Mouse (Mus musculus) duodenum, adult 2 months (tissue): ENCODE data around the gene Dlx3. TPM values are rescaled to one million over a fixed set of nuclear protein-coding genes. Genes with fewer than 3 reads are reported as not detected.

ENCODE experiments used
- polyA plus RNA-seq: library from polyadenylated mRNA; depleted of rRNA; stranded (reverse); fragments of >200 nt; gene quantifications from 2 replicates; pipeline ENCODE4 v1.2.3, GENCODE M21; 2012; ENCODE audit warnings: low replicate concordance; rRNA removed

Dlx3 gene
- polyA plus RNA-seq, result 0.07 and 0.18 TPM in 2 replicates

DNA sequence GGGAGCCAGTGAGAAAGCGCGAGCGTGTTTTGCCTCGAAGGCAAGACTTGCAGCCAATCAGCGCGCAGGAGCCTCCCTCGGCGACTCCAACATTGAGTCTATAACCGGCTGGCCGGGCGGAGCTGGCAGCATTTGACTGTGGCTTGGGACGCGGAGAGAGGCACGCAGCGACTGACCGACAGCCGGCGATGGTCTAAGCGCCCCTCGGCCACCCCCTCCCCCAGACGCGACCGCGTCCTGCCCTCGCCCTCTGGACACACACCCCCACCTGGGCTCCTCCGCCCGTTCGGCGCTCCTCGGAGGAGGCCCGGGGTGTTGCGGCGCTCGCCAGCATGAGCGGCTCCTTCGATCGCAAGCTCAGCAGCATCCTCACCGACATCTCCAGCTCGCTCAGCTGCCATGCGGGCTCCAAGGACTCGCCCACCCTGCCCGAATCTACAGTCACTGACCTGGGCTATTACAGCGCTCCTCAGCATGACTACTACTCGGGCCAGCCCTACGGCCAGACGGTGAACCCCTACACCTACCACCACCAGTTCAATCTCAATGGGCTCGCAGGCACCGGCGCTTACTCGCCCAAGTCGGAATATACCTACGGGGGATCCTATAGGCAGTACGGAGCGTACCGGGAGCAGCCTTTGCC is at the start of gene Dlx3:
Gene Dlx3, plus strand, starts transcription at position 130 of the 643 bp plus-strand sequence.

GRCm38 (mm10) chr11:95076536-95077111 is 43.3 kb upstream of the Dlx3 start, which contains the start of gene Itga3:
Gene Itga3 (minus strand): TSS chr11:95076801.

DNA sequence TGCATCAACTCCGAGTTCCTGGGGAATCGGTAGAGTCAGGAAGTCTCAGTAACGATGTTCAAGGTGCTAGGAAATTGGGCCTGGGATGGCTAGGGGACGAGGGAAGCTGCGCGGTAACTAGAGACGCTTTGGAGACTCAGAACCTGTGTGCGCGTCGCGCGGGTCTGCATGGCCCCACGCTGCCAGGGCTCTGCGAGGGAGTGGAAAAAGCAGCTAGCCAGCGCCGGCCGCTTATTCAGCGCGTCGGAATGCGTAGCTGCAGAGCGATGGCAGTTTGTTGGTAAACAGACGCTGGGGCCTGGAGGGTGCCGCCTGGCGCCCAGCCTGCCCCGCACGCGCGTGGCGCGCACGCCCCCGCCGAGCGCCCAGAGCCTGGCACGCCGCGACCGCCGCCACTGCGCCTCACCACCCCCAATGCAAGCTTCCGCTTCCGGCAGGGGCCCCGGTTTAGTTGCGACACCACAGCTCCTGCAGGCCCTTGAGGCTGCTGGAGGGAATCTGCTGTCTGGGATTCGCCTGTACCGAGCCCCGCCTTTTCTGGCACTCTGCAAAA is 26.0 kb downstream of the Dlx3 start, which contains the start of gene Dlx4:
Gene Dlx4, minus strand, starts transcription at position 413 of the 553 bp plus-strand sequence.

Other genes starting within 250 kb of the Dlx3 start
- gene Col1a1, start 183.9 kb upstream of the Dlx3 start, polyA plus RNA-seq, result 29.4 and 31.3 TPM in 2 replicates
- gene Hils1, start 152.5 kb upstream of the Dlx3 start, polyA plus RNA-seq, result not detected in 2 replicates
- 1.7 and 4.3 TPM in 2 replicates for gene Sgca, start 143.8 kb upstream of the Dlx3 start, polyA plus RNA-seq
- 18.7 and 35.2 TPM in 2 replicates for gene Ppp1r9b, start 129.1 kb upstream of the Dlx3 start, polyA plus RNA-seq
- 6.2 and 10.3 TPM in 2 replicates for gene Samd14, start 110.2 kb upstream of the Dlx3 start, polyA plus RNA-seq
- gene Pdk2, start 78.8 kb upstream of the Dlx3 start, polyA plus RNA-seq, result 100 and 190 TPM in 2 replicates
- gene Itga3, start 43.3 kb upstream of the Dlx3 start, polyA plus RNA-seq, result 87.6 and 115 TPM in 2 replicates
- not detected in 2 replicates for gene Dlx4, start 26.1 kb downstream of the Dlx3 start, polyA plus RNA-seq
- gene Tac4, start 141.4 kb downstream of the Dlx3 start, polyA plus RNA-seq, result 0.09 TPM in 1 of 2 replicates, not detected in the other
- gene Kat7, start 190.1 kb downstream of the Dlx3 start, polyA plus RNA-seq, result 14.3 and 17.1 TPM in 2 replicates
- gene Fam117a, start 216.9 kb downstream of the Dlx3 start, polyA plus RNA-seq, result 16.6 and 17.2 TPM in 2 replicates